Mouse (Mus musculus): ENCODE measurements around the gene D330020A13Rik.

DNA sequence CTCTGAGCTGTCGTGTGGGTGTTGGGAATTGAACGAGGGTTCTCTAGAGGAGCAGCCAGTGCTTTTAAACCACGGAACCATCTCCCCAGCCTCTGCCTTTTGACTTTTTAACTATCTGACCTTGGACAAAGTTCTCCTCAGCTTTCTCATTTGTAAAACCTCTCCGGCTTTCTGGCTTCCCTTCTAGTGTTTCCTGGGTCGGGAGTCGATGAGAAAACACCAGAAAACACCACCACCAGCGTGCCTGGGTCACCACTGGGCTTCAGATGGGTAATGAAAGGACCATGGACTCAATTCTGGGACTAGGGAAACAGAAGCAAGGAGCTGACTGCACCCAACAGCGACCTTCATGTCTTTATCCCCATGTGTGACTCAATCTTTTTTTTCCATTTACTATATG, 20.0 kb upstream of the D330020A13Rik start:
- TF ChIP-seq CTCF (IDR thresholded peaks at IDR 0.05; ENCODE audit: low read depth) (no peak), EP300 (IDR thresholded peaks at IDR 0.05; ENCODE audit: low read depth) (no peak)
